Mouse (Mus musculus): ENCODE measurements around the gene Ache.
"Not testable (repeated sequence)": the region's sequence is repeated elsewhere in the genome, so short reads cannot be mapped to it uniquely, and the experiment has no call there.

Ache gene

GRCm38 (mm10) chr5:137287032-137287952 lies at the start of gene Ache:
TSS of gene Ache (plus strand) at chr5:137287519.
- peak; percentile 71 to 78 for DNase-seq (ENCODE audit: low spot score in 2 of 2)

- DNase-seq (ENCODE audit: low spot score in 2 of 2): no peak
Observed at GRCm38 (mm10) chr5:137263897-137264720, 23.2 kb upstream of the Ache start.

GRCm38 (mm10) chr5:137264787-137265186 lies 22.5 kb upstream of the Ache start:
- no peak for DNase-seq (ENCODE audit: low spot score in 2 of 2)

GRCm38 (mm10) chr5:137268131-137268910 lies 19.0 kb upstream of the Ache start:
- no peak for DNase-seq (ENCODE audit: low spot score in 2 of 2)

- no peak for DNase-seq (ENCODE audit: low spot score in 2 of 2)
Observed at GRCm38 (mm10) chr5:137277360-137278342, 9.7 kb upstream of the Ache start.

- DNase-seq (ENCODE audit: low spot score in 2 of 2): not testable (repeated sequence)
Observed at GRCm38 (mm10) chr5:137284411-137284810, 2.9 kb upstream of the Ache start.

GRCm38 (mm10) chr5:137285045-137285444 lies 2.3 kb upstream of the Ache start:
- DNase-seq (ENCODE audit: low spot score in 2 of 2): no peak

GRCm38 (mm10) chr5:137285986-137286385 lies 1.3 kb upstream of the Ache start:
- DNase-seq (ENCODE audit: low spot score in 2 of 2): no peak

- DNase-seq (ENCODE audit: low spot score in 2 of 2): peak; percentile 87 to 91
Observed at GRCm38 (mm10) chr5:137286655-137287031, 676 bp upstream of the Ache start.

GRCm38 (mm10) chr5:137287953-137288743 lies 829 bp downstream of the Ache start:
- DNase-seq (ENCODE audit: low spot score in 2 of 2): peak; percentile 60 to 70

- DNase-seq (ENCODE audit: low spot score in 2 of 2): peak in 1 of 2 experiments; percentile 48
Observed at GRCm38 (mm10) chr5:137288999-137289470, 1.7 kb downstream of the Ache start.

- DNase-seq (ENCODE audit: low spot score in 2 of 2): no peak
Observed at GRCm38 (mm10) chr5:137289591-137290365, 2.5 kb downstream of the Ache start.

- no peak for DNase-seq (ENCODE audit: low spot score in 2 of 2)
Observed at GRCm38 (mm10) chr5:137290677-137291076, 3.4 kb downstream of the Ache start.

- DNase-seq (ENCODE audit: low spot score in 2 of 2): no peak
Observed at GRCm38 (mm10) chr5:137291381-137291926, 4.1 kb downstream of the Ache start.

- DNase-seq (ENCODE audit: low spot score in 2 of 2): peak; percentile 68 to 71
Observed at GRCm38 (mm10) chr5:137293282-137293681, 6.0 kb downstream of the Ache start.

GRCm38 (mm10) chr5:137293839-137294743 lies 6.8 kb downstream of the Ache start, which contains the start of gene Ufsp1:
TSS of gene Ufsp1 (plus strand) at chr5:137294629.
- peak; percentile 96 for DNase-seq (ENCODE audit: low spot score in 2 of 2)

GRCm38 (mm10) chr5:137294744-137295093 lies 7.4 kb downstream of the Ache start:
- no peak for DNase-seq (ENCODE audit: low spot score in 2 of 2)
